22 mouse cellular contexts compared by ENCODE assay signal in genomic region chr14:113454891-113455290, GRCm38 (mm10).
"Had no signal": no experiment of that assay in that cellular context is flagged by ENCODE, and none has a peak within 500 bp of the region (broad histone marks: within the 10 kb centered on the region; RNA-seq: fewer than 3 reads in every experiment).

No protein-coding gene starts in this region.

- ATAC-seq: liver, embryonic 12.5 days; midbrain, embryonic 13.5 days had no signal

- H3K9ac ChIP-seq: limb, embryonic 13.5 days; liver, embryonic 12.5 days; liver, embryonic 15.5 days; midbrain, embryonic 13.5 days; neural tube, embryonic 12.5 days; neural tube, embryonic 15.5 days; stomach, embryonic 15.5 days had no signal

- DNase-seq: kidney, adult 2 months; kidney, postnatal 25 days; layer of hippocampus, adult 9-11 months; liver; lung, adult 2 months; lung, postnatal 14 days; lung, postnatal 4 days; right cerebral cortex, adult 18-20 months; right cerebral cortex, postnatal 14 days; right cerebral cortex, postnatal 4 days; spleen, adult 18-20 months; thymus, postnatal 25 days had no signal

- H3K27ac ChIP-seq: kidney, postnatal 0 days; layer of hippocampus, adult 2 months; limb, embryonic 10.5 days; limb, embryonic 13.5 days; liver, embryonic 12.5 days; liver, embryonic 15.5 days; midbrain, embryonic 13.5 days; neural tube, embryonic 12.5 days; neural tube, embryonic 15.5 days; stomach, embryonic 15.5 days had no signal

- H3K36me3 ChIP-seq: limb, embryonic 10.5 days; limb, embryonic 13.5 days; liver, embryonic 12.5 days; liver, embryonic 15.5 days; midbrain, embryonic 13.5 days; neural tube, embryonic 12.5 days; neural tube, embryonic 15.5 days; stomach, embryonic 15.5 days had no signal

- H3K4me1 ChIP-seq: limb, embryonic 10.5 days; limb, embryonic 13.5 days; liver, embryonic 12.5 days; liver, embryonic 15.5 days; midbrain, embryonic 13.5 days; neural tube, embryonic 12.5 days; neural tube, embryonic 15.5 days; stomach, embryonic 15.5 days had no signal

- H3K27me3 ChIP-seq: limb, embryonic 13.5 days; liver, embryonic 12.5 days; liver, embryonic 15.5 days; midbrain, embryonic 13.5 days; neural tube, embryonic 12.5 days; neural tube, embryonic 15.5 days; stomach, embryonic 15.5 days had no signal

- H3K4me3 ChIP-seq: layer of hippocampus, adult 2 months; limb, embryonic 10.5 days; limb, embryonic 13.5 days; liver, embryonic 12.5 days; liver, embryonic 15.5 days; midbrain, embryonic 13.5 days; neural tube, embryonic 12.5 days; neural tube, embryonic 15.5 days; stomach, embryonic 15.5 days had no signal

- H3K4me2 ChIP-seq: limb, embryonic 13.5 days; liver, embryonic 12.5 days; liver, embryonic 15.5 days; midbrain, embryonic 13.5 days; neural tube, embryonic 12.5 days; neural tube, embryonic 15.5 days; stomach, embryonic 15.5 days had no signal

- H3K9me3 ChIP-seq: limb, embryonic 10.5 days; limb, embryonic 13.5 days; liver, embryonic 12.5 days; liver, embryonic 15.5 days; midbrain, embryonic 13.5 days; neural tube, embryonic 12.5 days; neural tube, embryonic 15.5 days; stomach, embryonic 15.5 days had no signal
